19 mouse cellular contexts compared by ENCODE assay signal in genomic region chr4:154754445-154754844, GRCm38 (mm10).
DNase-seq lines count a peak whose midpoint lies in the region; ATAC-seq and TF ChIP-seq lines count a peak whose summit lies in the region.
"Had no signal": no experiment of that assay in that cellular context is flagged by ENCODE, and none has a peak within 500 bp of the region (broad histone marks: within the 10 kb centered on the region; RNA-seq: fewer than 3 reads in every experiment).

No protein-coding gene starts in this region.

- H3K27me3 ChIP-seq in kidney, embryonic 16.5 days (ENCODE audit: insufficient read depth, low read length), result no peaks in the 10 kb centered on the region; the same call in 1 of the 2 replicates
- no peaks in the 10 kb centered on the region for H3K27me3 ChIP-seq in liver, postnatal 0 days (ENCODE audit: insufficient read depth, low read length)

- no peak for TF ChIP-seq EP300 in liver, postnatal 0 days (IDR thresholded peaks at IDR 0.05; ENCODE audit: low read depth)

- H3K9ac ChIP-seq in kidney, embryonic 16.5 days (replicated peaks; ENCODE audit: low read length), result no peak overlapping the region
- no peak overlapping the region for H3K9ac ChIP-seq in liver, postnatal 0 days (replicated peaks)
- H3K9ac ChIP-seq: forebrain, embryonic 13.5 days; limb, embryonic 15.5 days; midbrain, embryonic 12.5 days; neural tube, embryonic 12.5 days had no signal

- no peak for ATAC-seq in kidney, embryonic 16.5 days (ENCODE audit: low FRiP score, low TSS enrichment)
- no peak for ATAC-seq in liver, postnatal 0 days
- ATAC-seq: forebrain, embryonic 13.5 days had no signal

- no peaks in the 10 kb centered on the region for H3K36me3 ChIP-seq in kidney, embryonic 16.5 days (ENCODE audit: insufficient read depth, low read length)
- H3K36me3 ChIP-seq in liver, postnatal 0 days (replicated peaks; ENCODE audit: insufficient read depth, low read length), result no peaks in the 10 kb centered on the region
- H3K36me3 ChIP-seq: hindbrain, embryonic 10.5 days; limb, embryonic 15.5 days; midbrain, embryonic 12.5 days; neural tube, embryonic 12.5 days had no signal

- no peaks in the 10 kb centered on the region for H3K4me1 ChIP-seq in kidney, embryonic 16.5 days (ENCODE audit: insufficient read depth, low read length)
- no peaks in the 10 kb centered on the region for H3K4me1 ChIP-seq in liver, postnatal 0 days (ENCODE audit: insufficient read depth)
- H3K4me1 ChIP-seq: forebrain, embryonic 13.5 days; neural tube, embryonic 12.5 days had no signal

- no peak overlapping the region for H3K4me3 ChIP-seq in gastrocnemius, adult 2 months
- H3K4me3 ChIP-seq in kidney, embryonic 16.5 days (ENCODE audit: low read length), result no peak overlapping the region
- H3K4me3 ChIP-seq in liver, postnatal 0 days (ENCODE audit: low read depth, low read length), result no peak overlapping the region
- H3K4me3 ChIP-seq: forebrain, embryonic 13.5 days; hindbrain, embryonic 10.5 days; limb, embryonic 15.5 days; midbrain, embryonic 12.5 days; neural tube, embryonic 12.5 days had no signal

- no peak overlapping the region for H3K4me2 ChIP-seq in kidney, embryonic 16.5 days (replicated peaks; ENCODE audit: low read depth, low read length)
- H3K4me2 ChIP-seq in liver, postnatal 0 days (ENCODE audit: low read depth, low read length), result no peak overlapping the region
- H3K4me2 ChIP-seq: forebrain, embryonic 13.5 days; limb, embryonic 15.5 days; midbrain, embryonic 12.5 days; neural tube, embryonic 12.5 days had no signal

- DNase-seq in gastrocnemius, adult 2 months, result no peak
- no peak for DNase-seq in gastrocnemius, postnatal 10 days
- peak; percentile 36 to 41 for DNase-seq in kidney, postnatal 4 days
- DNase-seq in ovary, postnatal 36 days (ENCODE audit: low spot score), result peak; percentile 15
- no peak for DNase-seq in ovary, adult 18-20 months (ENCODE audit: low spot score)
- DNase-seq in spleen, adult 12 weeks (ENCODE audit: low spot score), result no peak
- DNase-seq in liver, postnatal 0 days, result no peak
- DNase-seq: B cell, adult 2 months; cerebellum, adult 9-10 months; gastrocnemius, postnatal 14 days; kidney, adult 18-20 months; lung, postnatal 10 days; right cerebral cortex, adult 18-20 months had no signal

- no peak overlapping the region for H3K27ac ChIP-seq in gastrocnemius, adult 2 months
- H3K27ac ChIP-seq in kidney, embryonic 16.5 days (ENCODE audit: low read length), result no peak overlapping the region
- H3K27ac ChIP-seq in liver, postnatal 0 days (ENCODE audit: low read depth), result no peak overlapping the region
- H3K27ac ChIP-seq: forebrain, embryonic 13.5 days; hindbrain, embryonic 10.5 days; limb, embryonic 15.5 days; midbrain, embryonic 12.5 days; neural tube, embryonic 12.5 days had no signal

- intact Hi-C loops in gastrocnemius, adult 2 months (cut with DNase I), result no loop called here

- 0 out of 2 replicates have a peak, but pooled peaks have one; percentile 5 for TF ChIP-seq CTCF in gastrocnemius, adult 2 months (IDR thresholded peaks at IDR 0.05)
- no peak; the same call in 1 of the 2 replicates for TF ChIP-seq CTCF in liver, postnatal 0 days (IDR thresholded peaks at IDR 0.05; ENCODE audit: low read depth)

- WGBS in kidney, embryonic 16.5 days, result 64% methylated on average over 8 of the region's 8 CpGs
- 74% methylated on average over 8 of the region's 8 CpGs for whole genome bisulfite sequencing in liver, postnatal 0 days (ENCODE audit: insufficient replicate concordance)

- H3K9me3 ChIP-seq in kidney, embryonic 16.5 days (ENCODE audit: low read length), result no peaks in the 10 kb centered on the region
- H3K9me3 ChIP-seq in liver, postnatal 0 days (ENCODE audit: low read length), result no peaks in the 10 kb centered on the region
- H3K9me3 ChIP-seq: forebrain, embryonic 13.5 days; hindbrain, embryonic 10.5 days; limb, embryonic 15.5 days; midbrain, embryonic 12.5 days; neural tube, embryonic 12.5 days had no signal

Comparison
In these comparisons a context has a peak if more than half of its experiments do, and no peak if none do; other contexts are left out.
1. DNase-seq: peak in kidney, postnatal 4 days (2 of 2) and ovary, postnatal 36 days (single experiment); none in gastrocnemius, adult 2 months (single experiment), gastrocnemius, postnatal 10 days (single experiment), ovary, adult 18-20 months (single experiment), spleen, adult 12 weeks (single experiment) and liver, postnatal 0 days (single experiment).